Mouse (Mus musculus) spleen, adult 2 months (tissue): Measurements from ENCODE around the gene Gm27029.

Experiments
- CTCF ChIP-seq: fragments of 200-500 bp; IDR thresholded peaks from 2 replicates; pipeline ENCODE4 v1.5.1; 2011; ENCODE audit warnings: mild to moderate bottlenecking, inconsistent platforms; ENCODE audit not compliant: insufficient read depth, insufficient read length, insufficient replicate concordance; ENCODE audit errors: extremely low read depth
- POLR2A ChIP-seq: fragments of 200-500 bp; IDR thresholded peaks from 2 replicates; pipeline ENCODE4 v1.6.1; 2011; ENCODE audit warnings: low read depth, low read length, inconsistent platforms

DNA sequence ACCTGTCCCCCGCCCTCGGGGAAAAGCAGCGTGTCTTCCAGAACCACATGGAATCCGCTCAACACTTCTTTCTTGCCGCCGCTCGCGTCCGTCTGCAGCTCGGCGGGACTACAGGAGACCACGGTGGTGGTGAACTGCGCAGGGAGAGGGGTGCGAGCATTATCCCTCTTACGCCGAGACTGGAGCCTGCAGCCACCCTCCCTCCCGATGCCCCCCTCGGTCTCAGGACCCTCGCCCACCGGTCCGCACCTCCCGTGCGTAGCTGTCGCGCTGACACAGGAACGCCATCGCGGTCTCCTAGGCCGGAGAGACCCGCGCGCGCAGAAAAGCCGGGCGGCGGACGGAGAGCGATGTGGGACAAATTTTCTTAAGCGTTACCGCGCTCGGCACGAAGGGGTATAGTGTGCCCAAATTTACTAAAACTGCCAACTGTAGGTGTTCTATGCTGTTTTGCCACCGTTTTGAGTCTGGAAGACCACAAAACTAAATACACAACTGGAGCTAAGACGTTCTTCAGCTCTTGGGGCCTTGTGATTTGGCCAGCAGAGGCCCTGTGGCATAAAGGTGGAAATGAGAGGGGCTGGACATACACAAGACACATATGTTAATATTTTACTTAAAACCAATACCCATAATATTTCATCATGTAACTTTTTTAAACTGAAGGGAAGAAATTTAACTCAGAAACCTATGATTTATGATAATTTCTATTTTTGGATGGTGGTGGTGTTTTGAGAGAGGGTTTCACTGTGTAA is 7.3 kb downstream of the Gm27029 start, which contains the start of gene Aarsd1:
- TF ChIP-seq POLR2A (peak; percentile 35), CTCF (no peak)
